Mouse (Mus musculus) brain, embryonic 14.5 days (tissue): ENCODE data around the gene Retsat.

Experiments
- CTCF ChIP-seq: fragments of 200-500 bp; IDR thresholded peaks from 2 replicates; pipeline ENCODE4 v1.5.1; 2012; ENCODE audit warnings: inconsistent platforms, mild to moderate bottlenecking, moderate library complexity, borderline replicate concordance; ENCODE audit not compliant: insufficient read depth, insufficient read length; ENCODE audit errors: extremely low read depth
- POLR2A ChIP-seq: fragments of 200-500 bp; IDR thresholded peaks from 2 replicates; pipeline ENCODE4 v1.6.1; 2012; ENCODE audit warnings: mild to moderate bottlenecking, inconsistent platforms, borderline replicate concordance; ENCODE audit not compliant: poor library complexity, insufficient read depth, insufficient read length, severe bottlenecking; ENCODE audit errors: extremely low read depth

DNA sequence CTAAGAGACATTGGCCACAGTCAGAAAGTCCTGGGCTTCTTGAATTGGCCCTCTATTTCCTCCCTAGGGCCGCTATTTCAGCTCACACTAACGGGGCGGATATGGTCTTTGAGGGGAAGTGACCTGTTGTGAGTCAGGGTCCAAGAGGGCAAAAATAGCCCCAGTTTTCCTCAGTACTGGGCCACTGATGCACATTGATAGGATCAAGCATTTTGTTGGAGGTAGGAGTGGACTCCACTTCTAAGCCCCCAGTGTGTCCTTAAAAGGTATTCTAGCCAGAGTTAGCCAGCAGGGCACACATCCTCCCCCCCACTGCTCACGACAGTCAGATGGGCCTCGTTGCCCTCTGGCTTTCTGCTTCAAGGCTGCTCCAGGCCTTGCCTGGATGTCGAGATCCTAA, 48.2 kb upstream of the Retsat start:
- no peak for TF ChIP-seq CTCF
- no peak for TF ChIP-seq POLR2A
